Mouse (Mus musculus) granulocyte monocyte progenitor cell, adult 5-6 weeks (primary cell): ENCODE data around the gene Lgr5. TPM values are rescaled to one million over a fixed set of nuclear protein-coding genes. Genes with fewer than 3 reads are reported as not detected.

Experiments used
- ATAC-seq: replicated peaks from 2 replicates; pipeline ENCODE4 v1.8.0; 2016; ENCODE audit warnings: mild to moderate bottlenecking, moderate TSS enrichment, inconsistent platforms; ENCODE audit not compliant: poor library complexity, severe bottlenecking
- total RNA-seq, 2 experiments: library from RNA; stranded (forward) in 1 of 2; stranded (reverse) in 1 of 2; fragments of 200-712, 200-1000 nt in 1 of 2; fragments of >200 nt in 1 of 2; fragmentation: Nextera tagmentation in 1 of 2; gene quantifications; 2 replicates each; pipeline ENCODE4 v1.2.3; 2014 to 2017

The Lgr5 gene
- total RNA-seq (2014; fragmentation: Nextera tagmentation) (not detected in 2 replicates), total RNA-seq (2017) (not detected in 2 replicates)

GRCm38 (mm10) chr10:115587301-115587969 lies at the start of gene Lgr5:
Lgr5 (minus strand) TSS chr10:115587780.
- ATAC-seq, result peak; percentile 34

- no peak for ATAC-seq
Measured at GRCm38 (mm10) chr10:115626678-115627077, 39.1 kb upstream of the Lgr5 start.

- ATAC-seq, result no peak
Measured at GRCm38 (mm10) chr10:115624957-115625356, 37.4 kb upstream of the Lgr5 start.

- ATAC-seq, result peak; percentile 88
Measured at GRCm38 (mm10) chr10:115623956-115624671, 36.5 kb upstream of the Lgr5 start.

GRCm38 (mm10) chr10:115623481-115623880 lies 35.9 kb upstream of the Lgr5 start:
- no peak for ATAC-seq

- ATAC-seq, result peak; percentile 59
Measured at GRCm38 (mm10) chr10:115618288-115618856, 30.8 kb upstream of the Lgr5 start.

GRCm38 (mm10) chr10:115617456-115618287 lies 30.1 kb upstream of the Lgr5 start:
- peak; percentile 76 for ATAC-seq

- ATAC-seq, result no peak
Measured at GRCm38 (mm10) chr10:115595748-115596147, 8.2 kb upstream of the Lgr5 start.

- no peak for ATAC-seq
Measured at GRCm38 (mm10) chr10:115593651-115594050, 6.1 kb upstream of the Lgr5 start.

- no peak for ATAC-seq
Measured at GRCm38 (mm10) chr10:115593221-115593620, 5.6 kb upstream of the Lgr5 start.

- ATAC-seq, result no peak
Measured at GRCm38 (mm10) chr10:115587979-115588378, 399 bp upstream of the Lgr5 start.

- peak; percentile 54 for ATAC-seq
Measured at GRCm38 (mm10) chr10:115586246-115587231, 1.0 kb downstream of the Lgr5 start.

GRCm38 (mm10) chr10:115585491-115586245 lies 1.9 kb downstream of the Lgr5 start:
- ATAC-seq, result no peak

- ATAC-seq, result no peak
Measured at GRCm38 (mm10) chr10:115584656-115585055, 2.9 kb downstream of the Lgr5 start.

- no peak for ATAC-seq
Measured at GRCm38 (mm10) chr10:115583071-115583470, 4.5 kb downstream of the Lgr5 start.

GRCm38 (mm10) chr10:115581971-115582370 lies 5.6 kb downstream of the Lgr5 start:
- no peak for ATAC-seq

- no peak for ATAC-seq
Measured at GRCm38 (mm10) chr10:115579494-115579893, 8.1 kb downstream of the Lgr5 start.

- no peak for ATAC-seq
Measured at GRCm38 (mm10) chr10:115579076-115579475, 8.5 kb downstream of the Lgr5 start.
